Mouse (Mus musculus): ENCODE measurements around the gene Fars2.

- TF ChIP-seq CTCF (IDR thresholded peaks at IDR 0.05; ENCODE audit: control insufficient read depth, insufficient read depth, insufficient replicate concordance, low read depth, low read length) = no peak
- TF ChIP-seq POLR2A (IDR thresholded peaks at IDR 0.05; ENCODE audit: control insufficient read depth, low read depth, low read length) = no peak
Measured at GRCm38 (mm10) chr13:36156340-36156931, 39.2 kb downstream of the Fars2 start.

Measured in testis, adult 2 months (tissue).